ENCODE assay signal across 21 mouse cellular contexts in genomic region chr7:115531217-115531616, GRCm38 (mm10).
DNase-seq lines count a peak whose midpoint lies in the region; ATAC-seq lines count a peak whose summit lies in the region.
"Had no signal": no experiment of that assay in that cellular context is flagged by ENCODE, and none has a peak within 500 bp of the region (broad histone marks: within the 10 kb centered on the region; RNA-seq: fewer than 3 reads in every experiment).

No protein-coding gene starts in this region.

- peak; percentile 29 for DNase-seq in heart, adult 11 months
- DNase-seq in heart, postnatal 14 days: no peak
- DNase-seq in Muller cell, postnatal 12 days (ENCODE audit: inconsistent ontology term): peak; percentile 74
- no peak for DNase-seq in cerebellum, adult 8-10 months
- DNase-seq in left cerebral cortex, postnatal 10 days (ENCODE audit: extremely low spot score in 1 of 2, low spot score in 2 of 2): no peak
- no peak for DNase-seq in cerebellum, adult 11 months
- DNase-seq: adrenal gland, adult 2 months; adrenal gland, postnatal 14 days; B cell, adult 2 months; cerebellum, adult 11-12 months; cerebellum, adult 9-10 months; cerebellum, postnatal 14 days; forebrain, postnatal 0 days; gastrocnemius, adult 2 months; gastrocnemius, postnatal 25 days; heart, postnatal 36 days had no signal

- ATAC-seq in granulocyte monocyte progenitor cell, adult 5-6 weeks (replicated peaks; ENCODE audit: poor library complexity, severe bottlenecking): peak; percentile 88
- ATAC-seq: forebrain, embryonic 14.5 days; forebrain, postnatal 0 days; hindbrain, postnatal 0 days; inflammation-experienced regulatory T-cells, adult 6 months; intestine, embryonic 16.5 days had no signal

- intact Hi-C loops in heart, postnatal 14 days (cut with DNase I): no loop called here
- intact Hi-C loops in left cerebral cortex, postnatal 10 days (cut with DNase I): no loop called here

Comparison
In these comparisons a context has a peak if more than half of its experiments do, and no peak if none do; other contexts are left out.
1. DNase-seq: peak in heart, adult 11 months (single experiment) and Muller cell, postnatal 12 days (single experiment); none in heart, postnatal 14 days (0 of 2), cerebellum, adult 8-10 months (single experiment), left cerebral cortex, postnatal 10 days (0 of 2) and cerebellum, adult 11 months (single experiment).